Mouse (Mus musculus): ENCODE results near the gene Sema3f. TPM values are rescaled to one million over a fixed set of nuclear protein-coding genes. Genes with fewer than 3 reads are reported as not detected.
"Not testable (repeated sequence)": the region's sequence is repeated elsewhere in the genome, so short reads cannot be mapped to it uniquely, and the experiment has no call there.

Gene Sema3f
- polyA plus RNA-seq, 1 experiment, result 31.8 TPM

GRCm38 (mm10) chr9:107679501-107679900 lies 30.8 kb downstream of the Sema3f start, which contains the start of gene Gnat1:
Gnat1 (minus strand) TSS chr9:107679712.
- no peaks in the 10 kb centered on the region; the same call in 1 of the 2 replicates for H3K4me1 ChIP-seq (ENCODE audit: control insufficient read depth, insufficient read depth, low read length)
- TF ChIP-seq CTCF (IDR thresholded peaks at IDR 0.05; ENCODE audit: borderline replicate concordance, insufficient read depth, low read depth, low read length), result no peak
- TF ChIP-seq POLR2A (IDR thresholded peaks at IDR 0.05; ENCODE audit: borderline replicate concordance, insufficient read depth, low read length), result no peak
- no peak within 1 kb of the TSS for H3K27ac ChIP-seq (ENCODE audit: insufficient read depth, low read length)
- H3K4me3 ChIP-seq (replicated peaks; ENCODE audit: insufficient read depth, low read depth, low read length), result no peak within 1 kb of the TSS
- DNase-seq, result no peak
- 54% methylated on average over 5 of the region's 5 CpGs for WGBS
- H3K27me3 ChIP-seq (ENCODE audit: control insufficient read depth, insufficient read depth, low read length), result no peaks in the 10 kb centered on the region

- Histone ChIP-seq H3K27me3 (ENCODE audit: control insufficient read depth, insufficient read depth, low read length) (no peaks in the 10 kb centered on the region), H3K27ac (ENCODE audit: insufficient read depth, low read length) (no peak overlapping the region), H3K4me3 (replicated peaks; ENCODE audit: insufficient read depth, low read depth, low read length) (no peak overlapping the region), H3K4me1 (ENCODE audit: control insufficient read depth, insufficient read depth, low read length) (no peaks in the 10 kb centered on the region; the same call in 1 of the 2 replicates)
- DNase-seq, result no peak
- TF ChIP-seq POLR2A (IDR thresholded peaks at IDR 0.05; ENCODE audit: borderline replicate concordance, insufficient read depth, low read length) (no peak), CTCF (IDR thresholded peaks at IDR 0.05; ENCODE audit: borderline replicate concordance, insufficient read depth, low read depth, low read length) (no peak)
- WGBS, result 91% methylated on average over 2 of the region's 2 CpGs
These were observed 31.4 kb downstream of the Sema3f start for GRCm38 (mm10) chr9:107678861-107679260.

GRCm38 (mm10) chr9:107677819-107678526 lies 32.3 kb downstream of the Sema3f start:
- H3K27ac ChIP-seq (ENCODE audit: insufficient read depth, low read length); H3K4me1 ChIP-seq (ENCODE audit: control insufficient read depth, insufficient read depth, low read length); H3K4me3 ChIP-seq (replicated peaks; ENCODE audit: insufficient read depth, low read depth, low read length); H3K27me3 ChIP-seq (ENCODE audit: control insufficient read depth, insufficient read depth, low read length): not testable (repeated sequence)
- WGBS, result 41% methylated on average over 14 of the region's 14 CpGs
- DNase-seq, result peak; percentile 69 to 73
- peak; percentile 37; the same call in 1 of the 2 replicates for TF ChIP-seq CTCF (IDR thresholded peaks at IDR 0.05; ENCODE audit: borderline replicate concordance, insufficient read depth, low read depth, low read length)

- DNase-seq, result peak; percentile 54 to 67
These were observed 33.0 kb downstream of the Sema3f start for GRCm38 (mm10) chr9:107677091-107677784.

GRCm38 (mm10) chr9:107676302-107676701 lies 34.0 kb downstream of the Sema3f start:
- H3K27me3 ChIP-seq (ENCODE audit: control insufficient read depth, insufficient read depth, low read length), result no peaks in the 10 kb centered on the region
- no peak for TF ChIP-seq CTCF (IDR thresholded peaks at IDR 0.05; ENCODE audit: borderline replicate concordance, insufficient read depth, low read depth, low read length)
- peak overlapping the region; percentile 50 for H3K4me3 ChIP-seq (replicated peaks; ENCODE audit: insufficient read depth, low read depth, low read length)
- no peak for DNase-seq
- no peaks in the 10 kb centered on the region; the same call in 1 of the 2 replicates for H3K4me1 ChIP-seq (ENCODE audit: control insufficient read depth, insufficient read depth, low read length)
- H3K27ac ChIP-seq (ENCODE audit: insufficient read depth, low read length), result no peak overlapping the region
- WGBS, result under 1% methylated on average over 25 of the region's 25 CpGs

More at GRCm38 (mm10) chr9:107677091-107677784, 33.0 kb downstream of the Sema3f start:
- Histone ChIP-seq H3K4me3 (replicated peaks; ENCODE audit: insufficient read depth, low read depth, low read length) (no peak overlapping the region), H3K27ac (ENCODE audit: insufficient read depth, low read length) (no peak overlapping the region), H3K27me3 (ENCODE audit: control insufficient read depth, insufficient read depth, low read length) (no peaks in the 10 kb centered on the region), H3K4me1 (ENCODE audit: control insufficient read depth, insufficient read depth, low read length) (no peaks in the 10 kb centered on the region; the same call in 1 of the 2 replicates)
- 17% methylated on average over 17 of the region's 17 CpGs for WGBS
- no peak for TF ChIP-seq POLR2A (IDR thresholded peaks at IDR 0.05; ENCODE audit: borderline replicate concordance, insufficient read depth, low read length)
- TF ChIP-seq CTCF (IDR thresholded peaks at IDR 0.05; ENCODE audit: borderline replicate concordance, insufficient read depth, low read depth, low read length), result peak; percentile 84

- Histone ChIP-seq H3K27me3 (ENCODE audit: control insufficient read depth, insufficient read depth, low read length) (no peaks in the 10 kb centered on the region), H3K4me1 (ENCODE audit: control insufficient read depth, insufficient read depth, low read length) (no peaks in the 10 kb centered on the region; the same call in 1 of the 2 replicates), H3K4me3 (replicated peaks; ENCODE audit: insufficient read depth, low read depth, low read length) (peak overlapping the region; percentile 50), H3K27ac (ENCODE audit: insufficient read depth, low read length) (no peak overlapping the region)
- 2% methylated on average over 39 of the region's 39 CpGs for WGBS
- DNase-seq, result peak; percentile 52 to 62
- TF ChIP-seq POLR2A (IDR thresholded peaks at IDR 0.05; ENCODE audit: borderline replicate concordance, insufficient read depth, low read length) (no peak), CTCF (IDR thresholded peaks at IDR 0.05; ENCODE audit: borderline replicate concordance, insufficient read depth, low read depth, low read length) (peak; percentile 75)
These were observed 34.5 kb downstream of the Sema3f start for GRCm38 (mm10) chr9:107675671-107676301.

- H3K27me3 ChIP-seq (ENCODE audit: control insufficient read depth, insufficient read depth, low read length), result no peaks in the 10 kb centered on the region
- DNase-seq, result no peak
- no peak overlapping the region for H3K27ac ChIP-seq (ENCODE audit: insufficient read depth, low read length)
- no peak overlapping the region for H3K4me3 ChIP-seq (replicated peaks; ENCODE audit: insufficient read depth, low read depth, low read length)
- no peaks in the 10 kb centered on the region; the same call in 1 of the 2 replicates for H3K4me1 ChIP-seq (ENCODE audit: control insufficient read depth, insufficient read depth, low read length)
- TF ChIP-seq POLR2A (IDR thresholded peaks at IDR 0.05; ENCODE audit: borderline replicate concordance, insufficient read depth, low read length), result no peak
- no peak for TF ChIP-seq CTCF (IDR thresholded peaks at IDR 0.05; ENCODE audit: borderline replicate concordance, insufficient read depth, low read depth, low read length)
- WGBS, result 74% methylated on average over 9 of the region's 9 CpGs
These were observed 35.5 kb downstream of the Sema3f start for GRCm38 (mm10) chr9:107674609-107675429.
